Mouse (Mus musculus) megakaryocyte progenitor cell, adult 5-6 weeks (primary cell): ENCODE data around the gene Scg2. TPM values are rescaled to one million over a fixed set of nuclear protein-coding genes. Genes with fewer than 3 reads are reported as not detected.

Experiments
- ATAC-seq: replicated peaks from 2 replicates; pipeline ENCODE4 v1.8.0; 2016; ENCODE audit warnings: mild to moderate bottlenecking, moderate TSS enrichment, inconsistent platforms; ENCODE audit not compliant: poor library complexity
- total RNA-seq, 2 experiments: library from RNA; stranded (forward) in 1 of 2; stranded (reverse) in 1 of 2; fragments of 157-497, 149-512 nt in 1 of 2; fragments of 200-1000 nt in 1 of 2; gene quantifications; 2 replicates each; pipeline versions ENCODE4 v1.2.3 to v1.2.4; 2015 to 2017

Gene Scg2
- total RNA-seq (2015) (not detected in 2 replicates), total RNA-seq (2017) (not detected in 2 replicates)

- ATAC-seq, result peak; percentile 93
These were observed at the start of gene Scg2 for GRCm38 (mm10) chr1:79439609-79440308. Gene Scg2 (minus strand): TSS chr1:79440120.

DNA sequence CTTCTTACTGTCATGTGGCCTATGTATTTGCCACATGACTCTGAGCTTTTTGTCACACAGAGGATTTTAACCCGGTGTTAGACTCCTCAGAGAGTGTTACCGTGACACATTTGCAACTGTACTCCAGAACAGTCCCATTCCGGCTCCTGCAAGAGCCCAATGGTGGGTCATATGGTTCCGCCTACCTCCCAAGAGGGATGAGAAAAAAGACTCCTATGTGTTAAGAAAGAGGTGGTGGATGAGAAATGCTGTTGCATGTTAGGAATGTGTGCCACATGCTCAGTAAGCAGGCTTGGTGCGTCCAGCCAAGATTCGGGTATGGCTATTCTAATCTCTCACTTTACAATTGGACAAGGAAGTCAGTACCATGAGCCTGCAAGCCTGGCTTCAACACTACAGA is 45.6 kb upstream of the Scg2 start:
- no peak for ATAC-seq

DNA sequence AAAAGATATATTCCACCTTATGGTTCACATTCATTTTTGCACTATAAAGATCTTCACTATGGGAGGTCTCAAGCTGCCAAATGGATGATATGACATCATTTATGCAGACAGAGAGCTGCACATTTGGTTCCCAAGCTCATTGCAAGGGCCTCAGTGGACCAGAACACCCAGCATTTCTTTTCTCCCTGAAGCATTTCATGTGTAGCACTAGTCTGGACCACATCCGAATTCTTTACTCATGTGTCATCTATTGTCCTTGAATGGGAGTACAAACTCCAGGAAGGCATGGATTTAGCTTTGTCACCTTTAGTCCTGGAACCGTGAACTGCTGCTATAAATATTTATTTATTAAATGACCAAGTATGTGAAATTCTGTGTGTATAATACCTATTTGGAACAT is 30.9 kb upstream of the Scg2 start:
- ATAC-seq, result no peak

GRCm38 (mm10) chr1:79469871-79470270 is 30.0 kb upstream of the Scg2 start:
- no peak for ATAC-seq

DNA sequence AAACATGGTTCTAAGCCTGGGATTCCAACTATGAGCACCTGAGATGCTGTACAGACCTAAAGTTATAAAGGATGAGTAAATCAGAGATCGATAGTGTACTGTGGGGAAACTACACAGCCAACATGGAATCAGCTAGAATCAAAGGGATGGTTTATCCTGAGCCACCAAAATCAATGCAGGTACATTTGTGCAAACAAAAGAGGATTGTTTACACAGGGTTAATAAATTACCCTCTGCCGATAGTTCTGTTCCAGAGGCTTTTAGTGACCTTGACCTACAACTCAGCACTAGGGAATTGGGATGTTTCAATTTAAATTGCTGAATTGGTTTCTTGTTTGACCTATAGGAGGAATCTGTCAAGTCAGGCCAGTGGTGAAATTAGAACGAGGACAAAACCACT is 26.7 kb upstream of the Scg2 start:
- ATAC-seq, result no peak

GRCm38 (mm10) chr1:79458558-79458957 is 18.6 kb upstream of the Scg2 start:
- ATAC-seq, result no peak

GRCm38 (mm10) chr1:79454164-79454563 is 14.2 kb upstream of the Scg2 start:
- no peak for ATAC-seq

GRCm38 (mm10) chr1:79452339-79452738 is 12.4 kb upstream of the Scg2 start:
- ATAC-seq, result no peak

- ATAC-seq, result no peak
These were observed 10.6 kb upstream of the Scg2 start for GRCm38 (mm10) chr1:79450343-79451021.

- ATAC-seq, result no peak
These were observed 10.0 kb upstream of the Scg2 start for GRCm38 (mm10) chr1:79449943-79450342.

DNA sequence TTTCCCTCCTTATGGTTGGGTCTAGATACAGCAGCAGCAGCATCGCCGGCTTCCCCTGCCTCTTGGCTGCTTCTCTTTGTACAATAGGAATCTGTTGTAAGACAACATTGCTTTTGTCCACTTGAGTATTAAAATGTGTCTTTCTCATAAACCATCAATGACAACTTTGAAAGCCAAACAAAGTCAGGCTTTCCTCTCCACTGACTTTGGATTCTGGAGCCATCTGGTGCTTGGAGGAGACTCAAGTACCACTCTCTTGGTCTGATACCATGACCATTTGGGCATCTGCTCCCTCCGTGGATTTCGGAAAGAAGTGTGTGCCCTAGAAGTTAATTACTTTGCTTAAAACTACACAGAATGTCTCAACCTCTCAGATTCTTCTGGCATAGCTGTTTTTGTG is 5.7 kb upstream of the Scg2 start:
- ATAC-seq, result no peak

DNA sequence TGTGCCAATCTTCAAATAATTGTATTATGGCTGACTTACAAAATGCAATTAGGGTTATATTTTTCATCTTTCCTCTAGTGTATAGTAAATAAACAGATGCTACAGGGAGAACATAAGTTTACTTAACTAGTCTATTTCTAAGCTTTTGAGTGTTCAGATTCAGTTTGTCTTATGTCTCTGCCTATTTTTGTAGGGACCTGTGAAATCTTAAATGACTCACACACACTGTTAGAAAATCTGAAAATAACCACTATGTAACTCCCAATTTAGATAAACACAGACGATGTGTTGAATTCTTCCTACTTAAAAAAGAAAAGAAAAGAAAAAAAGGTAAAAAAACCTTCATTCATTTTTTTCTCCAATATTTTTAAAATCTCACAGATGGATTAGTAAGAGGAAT is 2.2 kb downstream of the Scg2 start:
- no peak for ATAC-seq

GRCm38 (mm10) chr1:79436671-79437070 is 3.2 kb downstream of the Scg2 start:
- ATAC-seq, result no peak

GRCm38 (mm10) chr1:79429058-79429457 is 10.9 kb downstream of the Scg2 start:
- ATAC-seq, result no peak

- ATAC-seq, result no peak
These were observed 24.4 kb downstream of the Scg2 start for GRCm38 (mm10) chr1:79415496-79415895.

GRCm38 (mm10) chr1:79406337-79406942 is 33.5 kb downstream of the Scg2 start:
- no peak for ATAC-seq

- no peak for ATAC-seq
These were observed 38.6 kb downstream of the Scg2 start for GRCm38 (mm10) chr1:79401090-79402012.

- no peak for ATAC-seq
These were observed 39.6 kb downstream of the Scg2 start for GRCm38 (mm10) chr1:79400284-79400683.
